Mouse (Mus musculus) right cerebral cortex, postnatal 25 days (tissue): ENCODE measurements around the gene Elac2.

Experiments used
- DNase-seq: peaks from one replicate; pipeline ENCODE4 v3.0.0; 2022

The Elac2 gene

DNA sequence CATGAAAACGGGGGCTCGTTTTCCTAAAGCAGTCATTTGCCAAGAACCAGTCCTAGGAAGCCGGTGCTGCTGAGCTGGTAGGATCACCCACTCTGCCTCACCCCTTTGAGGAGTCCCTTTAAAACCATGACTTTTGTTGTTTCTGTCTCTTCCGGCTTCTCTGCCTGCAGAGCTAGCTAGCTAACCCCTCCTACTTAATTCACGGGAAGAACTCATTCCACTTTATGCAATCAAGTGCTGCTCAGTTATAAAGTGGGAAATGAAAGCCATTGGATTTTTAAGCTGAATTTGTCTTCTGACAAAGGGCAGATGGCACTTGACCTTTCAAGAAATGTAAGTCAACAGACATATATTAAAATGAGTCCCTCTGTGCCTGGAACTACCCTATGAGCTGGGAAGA is 49.2 kb downstream of the Elac2 start:
- no peak for DNase-seq

DNA sequence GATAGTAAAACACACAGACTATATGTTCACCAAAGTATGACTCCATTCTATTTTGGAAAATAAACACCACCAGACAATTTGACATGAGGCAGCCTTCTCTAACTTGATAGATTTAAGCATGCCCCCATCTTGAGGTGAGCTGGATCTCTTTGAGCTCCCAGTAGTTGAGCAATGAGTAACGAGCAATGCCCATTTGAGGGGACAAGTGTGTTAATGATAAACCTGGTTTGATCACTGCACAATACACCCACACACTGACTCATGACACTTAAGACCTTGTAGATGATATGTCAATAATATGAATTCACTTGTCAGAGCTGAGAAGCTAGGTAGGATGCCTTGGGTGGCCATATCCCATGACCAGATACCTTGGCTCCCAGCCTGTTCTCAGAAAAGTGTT is 51.4 kb downstream of the Elac2 start:
- no peak for DNase-seq

DNA sequence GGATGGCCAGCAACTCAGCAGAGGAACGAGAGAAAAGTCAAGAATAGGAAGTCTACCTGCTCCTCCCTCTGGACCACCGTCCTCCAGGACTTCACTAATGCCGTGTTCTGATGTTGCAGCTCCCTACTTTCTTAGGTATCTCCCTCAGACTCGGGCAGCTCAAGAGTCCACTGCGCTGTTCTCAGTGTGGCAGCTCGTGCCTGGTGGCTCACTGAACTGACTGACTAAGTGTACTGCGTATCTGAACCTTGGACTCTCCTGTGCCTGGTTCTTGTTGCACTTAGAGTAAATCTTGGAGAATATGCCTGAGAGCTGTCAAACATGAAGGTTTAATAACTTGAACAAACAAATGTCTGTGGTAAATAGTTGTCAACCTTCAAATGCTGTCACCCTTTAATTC is 53.4 kb downstream of the Elac2 start:
- no peak for DNase-seq

- no peak for DNase-seq
These were observed 60.2 kb downstream of the Elac2 start for GRCm38 (mm10) chr11:65038996-65039395.

DNA sequence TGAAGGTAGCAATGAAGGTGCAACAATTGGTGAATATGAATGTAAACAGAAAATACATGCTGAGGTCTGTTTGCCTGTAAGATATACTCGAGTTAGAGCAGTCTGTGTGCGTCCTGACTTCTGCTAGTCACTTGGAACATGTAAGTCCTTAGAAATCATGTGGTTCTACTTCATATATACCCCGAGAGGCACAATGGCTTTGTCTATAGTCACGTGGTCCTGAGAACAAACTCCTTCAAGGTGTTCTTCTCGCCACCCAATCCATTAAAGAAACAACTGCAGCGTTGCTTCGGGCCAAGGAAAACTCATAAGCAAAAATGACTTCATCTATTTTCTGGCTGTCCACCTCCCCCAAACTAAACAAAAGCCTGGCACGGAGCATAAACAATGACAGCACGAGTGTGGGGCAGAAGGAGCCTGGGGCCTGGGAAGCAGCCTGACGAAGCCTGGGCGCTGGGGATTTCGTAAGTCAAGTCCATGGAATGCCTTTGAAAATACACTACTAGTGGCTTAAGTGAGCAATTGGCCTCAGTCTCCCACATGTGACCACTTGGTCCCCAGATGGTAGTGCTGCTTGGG is 60.8 kb downstream of the Elac2 start:
- no peak for DNase-seq

- DNase-seq = no peak
These were observed 61.7 kb downstream of the Elac2 start for GRCm38 (mm10) chr11:65040556-65040955.

DNA sequence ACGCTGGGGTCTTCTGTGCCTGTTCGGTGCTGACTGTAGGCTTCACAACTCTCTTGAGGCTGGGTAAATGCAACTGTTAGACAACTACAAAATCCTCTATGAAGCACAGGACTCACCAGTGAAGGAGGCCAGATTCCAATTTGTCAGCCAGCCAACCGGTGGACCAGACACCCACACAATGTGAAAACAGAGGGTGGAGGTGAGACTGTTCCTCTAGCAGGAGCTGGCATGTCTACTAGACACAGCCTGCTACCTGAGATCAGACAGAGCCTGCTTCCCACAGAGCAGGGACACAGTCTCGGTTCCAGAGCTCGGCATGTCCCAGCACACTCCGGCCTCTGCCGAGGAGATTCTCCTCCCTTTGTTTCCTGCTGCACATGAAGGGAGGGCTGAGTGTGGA is 70.3 kb downstream of the Elac2 start:
- no peak for DNase-seq

GRCm38 (mm10) chr11:65050819-65051218 is 72.0 kb downstream of the Elac2 start:
- no peak for DNase-seq
